16 mouse cellular contexts compared by ENCODE assay signal in genomic region chr3:69113956-69114355, GRCm38 (mm10).
"Had no signal": no experiment of that assay in that cellular context is flagged by ENCODE, and none has a peak within 500 bp of the region (broad histone marks: within the 10 kb centered on the region; RNA-seq: fewer than 3 reads in every experiment).

No protein-coding gene starts in this region.

- H3K36me3 ChIP-seq: intestine, embryonic 15.5 days; limb, embryonic 13.5 days; liver, embryonic 13.5 days; lung, embryonic 15.5 days had no signal

- H3K9me3 ChIP-seq: intestine, embryonic 15.5 days; limb, embryonic 10.5 days; limb, embryonic 13.5 days; liver, embryonic 13.5 days; lung, embryonic 15.5 days had no signal

- H3K27me3 ChIP-seq: intestine, embryonic 15.5 days; limb, embryonic 13.5 days; liver, embryonic 13.5 days; lung, embryonic 15.5 days had no signal

- H3K4me1 ChIP-seq: intestine, embryonic 15.5 days; limb, embryonic 10.5 days had no signal

- DNase-seq: kidney, postnatal 14 days; layer of hippocampus, adult 9-11 months; liver; liver, embryonic 13.5 days; midbrain, embryonic 14.5 days; thymus, adult 2 months; thymus, postnatal 14 days; thymus, postnatal 4 days had no signal

- H3K4me3 ChIP-seq: intestine, embryonic 15.5 days; layer of hippocampus, adult 2 months; limb, embryonic 10.5 days; limb, embryonic 13.5 days; liver, embryonic 13.5 days; lung, embryonic 15.5 days had no signal

- ATAC-seq: hindbrain, embryonic 16.5 days had no signal

- H3K27ac ChIP-seq: intestine, embryonic 15.5 days; layer of hippocampus, adult 2 months; limb, embryonic 10.5 days; limb, embryonic 13.5 days; liver, embryonic 13.5 days; lung, embryonic 15.5 days; macrophage; stomach, postnatal 0 days had no signal

- H3K4me2 ChIP-seq: intestine, embryonic 15.5 days; limb, embryonic 13.5 days; liver, embryonic 13.5 days; lung, embryonic 15.5 days had no signal

- H3K9ac ChIP-seq: intestine, embryonic 15.5 days; limb, embryonic 13.5 days; liver, embryonic 13.5 days; lung, embryonic 15.5 days had no signal
